Mouse (Mus musculus) lung, adult 2 months (tissue): Measurements from ENCODE around the gene Gm45234. TPM values are rescaled to one million over a fixed set of nuclear protein-coding genes. Genes with fewer than 3 reads are reported as not detected.

Experiments
- DNase-seq: peaks from one replicate; pipeline ENCODE4 v3.0.0; 2022
- H3K4me1 ChIP-seq: fragments of 200-500 bp; 2 replicates; pipeline ENCODE4 v1.6.1; 2011; ENCODE audit warnings: low read length; ENCODE audit not compliant: control insufficient read depth, insufficient read depth
- H3K4me3 ChIP-seq: fragments of 200-500 bp; replicated peaks from 2 replicates; pipeline ENCODE3; 2011; ENCODE audit warnings: low read depth, mild to moderate bottlenecking, control low read depth, low read length; ENCODE audit errors: extremely low read depth
- CTCF ChIP-seq: fragments of 200-500 bp; IDR thresholded peaks from 2 replicates; pipeline ENCODE4 v1.5.1; 2011; ENCODE audit warnings: mild to moderate bottlenecking, low read length, control low read depth; ENCODE audit not compliant: insufficient read depth
- POLR2A ChIP-seq: fragments of 200-500 bp; IDR thresholded peaks from 2 replicates; pipeline ENCODE4 v1.6.1; 2011; ENCODE audit warnings: low read depth, mild to moderate bottlenecking, control low read depth, low read length, borderline replicate concordance; ENCODE audit errors: extremely low read depth
- WGBS: fragments of 180-500 bp; shearing (Covaris S2); methylation state at CpG from one replicate; pipeline ENCODE4 v1.1.7; 2018; 5-methylcytosine and 5-hydroxymethylcytosine counted together
- polyA plus RNA-seq: library from polyadenylated mRNA; depleted of rRNA; stranded (reverse); fragments of >200 nt; gene quantifications from 2 replicates; pipeline ENCODE4 v1.2.3, GENCODE M21; 2012; rRNA removed

Gm45234 gene
- polyA plus RNA-seq, 1 experiment: 0.08 TPM

DNA sequence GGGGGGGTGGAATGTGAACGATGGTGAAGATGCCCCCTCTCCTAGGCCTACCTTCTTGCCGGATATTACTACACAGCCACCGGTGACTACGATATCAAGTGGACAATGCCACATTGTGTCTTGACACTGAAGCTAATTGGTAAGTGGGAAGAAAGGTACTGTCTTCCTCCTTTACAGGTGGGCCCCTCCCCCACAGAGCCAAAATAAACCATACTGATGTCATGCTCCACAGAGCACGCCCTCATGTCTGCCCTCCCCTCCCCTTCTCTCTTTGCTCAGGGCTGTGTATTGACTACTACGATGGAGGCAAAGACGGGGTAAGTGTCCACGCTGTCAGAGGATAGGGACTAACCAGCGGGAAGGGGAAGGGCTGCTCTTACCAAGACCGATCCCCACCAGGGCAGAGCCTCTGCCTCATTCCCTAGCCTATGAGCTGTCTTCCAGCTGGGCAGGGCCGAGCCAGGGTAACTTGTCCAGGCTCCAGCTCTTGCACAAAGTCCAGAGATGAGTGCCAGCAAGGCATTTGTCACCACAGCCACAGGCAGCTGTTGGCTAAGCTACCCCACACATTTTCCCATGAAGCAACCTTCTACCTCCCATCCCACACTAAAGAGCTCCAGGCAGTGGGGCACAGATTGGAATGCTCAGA, 55.7 kb downstream of the Gm45234 start:
- Histone ChIP-seq H3K4me3 (no peak overlapping the region), H3K4me1 (no peaks in the 10 kb centered on the region)
- TF ChIP-seq CTCF: no peak
- TF ChIP-seq POLR2A: no peak
- peak; percentile 40 for DNase-seq
- WGBS: 63% methylated on average over 11 of the region's 11 CpGs

DNA sequence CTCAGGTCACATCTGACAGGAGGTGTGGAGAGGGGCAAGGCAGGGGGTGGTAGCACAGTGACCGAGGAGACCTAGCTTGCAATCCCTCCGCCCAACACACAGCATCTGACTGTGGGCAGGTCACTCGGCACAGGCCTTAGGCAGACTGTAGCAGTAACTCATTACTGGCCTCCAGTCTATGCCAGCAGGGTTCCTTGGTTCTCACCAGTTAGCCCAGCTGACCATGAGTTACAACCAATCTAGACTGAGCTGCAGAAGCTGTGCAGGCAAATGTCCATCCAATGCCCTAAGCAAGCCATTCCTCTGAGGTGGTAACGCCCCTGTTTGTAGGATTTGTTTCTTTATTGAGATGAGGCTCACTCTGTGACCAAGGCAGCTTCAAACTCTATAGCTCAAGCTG, 56.5 kb downstream of the Gm45234 start:
- 89% methylated on average over 4 of the region's 4 CpGs for WGBS
- DNase-seq: no peak
- no peak for TF ChIP-seq POLR2A
- TF ChIP-seq CTCF: no peak
- Histone ChIP-seq H3K4me3 (no peak overlapping the region), H3K4me1 (peaks cover 4% of the 10 kb centered on the region)

DNA sequence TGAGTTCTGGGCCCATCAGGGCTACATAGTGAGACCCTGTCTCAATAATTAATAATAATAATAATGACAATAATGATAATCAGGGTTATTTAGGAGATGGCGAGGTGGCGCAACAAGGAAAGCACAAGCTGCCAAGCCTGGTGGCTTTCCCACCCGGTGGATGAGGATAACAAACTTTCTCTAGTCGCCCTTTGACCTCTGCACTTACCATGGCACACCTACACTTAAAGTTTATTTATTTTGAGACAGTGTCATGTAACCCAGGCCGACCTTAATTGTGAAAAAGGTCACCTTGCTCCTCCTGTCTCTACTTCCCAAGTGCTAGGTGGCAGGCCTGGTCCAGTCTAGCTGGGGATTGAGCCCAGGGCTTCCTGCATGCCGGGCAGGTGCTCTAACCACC, 57.1 kb downstream of the Gm45234 start:
- DNase-seq: no peak
- Histone ChIP-seq H3K4me1 (peaks cover 10% of the 10 kb centered on the region), H3K4me3 (no peak overlapping the region)
- TF ChIP-seq POLR2A (no peak), CTCF (no peak)
- 75% methylated on average over 6 of the region's 6 CpGs for WGBS

DNA sequence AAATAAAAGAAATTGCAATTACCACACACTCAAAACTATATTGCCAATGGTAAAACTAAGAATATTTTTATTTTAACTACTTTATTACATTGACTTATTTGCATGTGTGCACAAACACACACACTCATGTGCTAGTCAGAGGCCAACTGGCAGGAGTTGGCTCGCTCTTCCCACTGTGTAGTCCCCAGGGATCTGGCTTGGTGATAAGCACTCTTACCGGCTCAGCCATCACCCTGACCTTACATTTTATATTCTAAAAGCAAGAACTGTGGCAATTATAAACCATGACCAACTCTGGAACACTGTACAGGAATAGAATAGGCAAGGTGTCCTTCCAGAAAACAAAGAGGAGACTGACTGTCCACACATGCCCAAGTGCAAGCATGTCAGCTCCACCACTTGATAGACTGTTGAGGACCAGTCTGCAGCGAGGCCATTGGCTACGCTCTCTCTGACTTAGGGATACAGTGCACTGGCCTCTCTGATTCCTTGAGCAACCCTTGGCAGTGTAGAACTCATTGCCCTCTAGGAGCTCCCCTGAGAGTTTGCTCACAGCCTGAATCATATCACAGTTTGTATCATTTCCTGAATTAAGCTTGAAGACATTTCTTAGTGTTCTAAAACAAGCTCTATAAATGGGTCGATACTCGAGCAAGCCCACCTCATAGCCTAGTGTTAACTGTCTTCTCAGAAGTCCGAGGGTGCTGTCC, 59.2 kb downstream of the Gm45234 start:
- peaks cover 17% of the 10 kb centered on the region for H3K4me1 ChIP-seq
- 82% methylated on average over 7 of the region's 7 CpGs for WGBS
- TF ChIP-seq POLR2A (no peak), CTCF (no peak)

DNA sequence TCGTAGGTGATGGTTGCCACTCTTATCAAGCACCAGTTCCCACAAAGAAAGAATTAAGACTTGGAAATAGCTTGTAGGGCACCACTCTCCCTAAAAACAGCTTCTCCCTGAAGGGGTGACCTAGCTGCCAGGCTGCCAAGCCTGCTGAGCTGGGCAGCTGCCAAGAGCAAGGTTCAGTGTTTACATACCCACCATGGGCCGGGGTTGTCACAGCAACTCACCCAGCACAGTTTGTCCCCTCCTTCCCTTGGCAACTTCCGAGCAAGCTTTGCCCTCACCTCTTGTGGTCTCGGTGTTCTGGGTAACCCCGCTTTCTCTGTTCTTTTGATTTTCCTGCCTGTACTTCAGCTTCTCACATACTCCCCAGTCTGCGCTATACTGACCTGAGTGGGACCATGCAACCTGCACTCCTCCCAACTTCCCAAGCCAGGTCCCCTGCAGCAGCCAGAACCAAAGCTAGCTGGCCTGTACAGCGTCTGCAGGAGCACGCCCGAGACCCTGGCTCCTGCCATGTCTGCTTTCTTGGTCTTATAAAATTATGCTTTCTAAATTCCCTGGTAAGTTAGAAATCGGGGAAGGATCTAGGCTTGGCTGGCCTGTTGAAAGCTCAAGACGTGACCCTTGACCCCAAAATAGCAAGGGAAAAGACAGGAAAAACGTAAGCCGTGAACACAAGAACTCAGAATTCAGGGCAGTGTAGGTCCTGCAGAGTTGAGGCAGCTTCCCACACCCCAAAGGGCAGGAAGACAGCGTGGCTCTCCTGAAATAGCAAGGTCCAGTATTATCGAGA, 61.5 kb downstream of the Gm45234 start:
- TF ChIP-seq CTCF (no peak), POLR2A (no peak)
- WGBS: 41% methylated on average over 15 of the region's 15 CpGs
- peaks cover 17% of the 10 kb centered on the region for H3K4me1 ChIP-seq
- no peak overlapping the region for H3K4me3 ChIP-seq
- DNase-seq: peak; percentile 75

More for the DNA sequence above, 59.2 kb downstream of the Gm45234 start:
- H3K4me3 ChIP-seq: no peak overlapping the region
- DNase-seq: no peak

DNA sequence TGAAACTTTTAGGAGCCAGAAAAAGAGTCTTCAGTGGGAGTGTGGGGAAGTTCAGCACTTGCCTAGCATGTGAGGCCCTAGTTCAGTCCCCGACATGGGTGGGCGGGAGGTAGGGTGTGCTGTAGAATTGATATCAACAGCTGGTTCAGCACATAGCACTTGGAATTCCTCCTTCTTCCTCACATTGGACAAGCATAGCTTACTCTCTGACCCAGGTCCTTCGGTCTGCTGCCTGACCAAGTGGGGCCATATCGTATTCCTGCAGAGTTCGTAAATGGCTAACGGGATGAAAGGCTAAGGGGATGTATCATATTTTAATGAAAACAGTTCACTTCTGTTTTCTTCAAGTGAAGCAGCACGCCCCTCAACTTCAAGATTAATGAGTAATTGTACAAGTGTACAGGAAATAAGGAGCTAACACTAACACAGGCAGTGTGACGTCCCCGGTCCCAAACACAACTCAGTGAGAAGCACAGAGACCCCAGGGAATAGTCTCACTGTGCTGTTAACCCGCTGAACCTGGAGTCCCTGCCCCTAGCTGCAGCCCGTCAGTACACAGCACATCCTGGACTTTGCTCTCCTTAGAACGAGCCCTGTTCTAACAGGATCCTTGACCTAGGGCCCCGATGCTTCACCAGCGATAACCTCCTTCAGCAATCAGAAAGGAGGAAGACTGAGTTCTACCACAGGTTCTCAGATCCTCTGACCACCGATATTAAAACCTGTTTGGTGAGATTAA, 62.4 kb downstream of the Gm45234 start:
- 28% methylated on average over 15 of the region's 15 CpGs for WGBS
- Histone ChIP-seq H3K4me3 (no peak overlapping the region), H3K4me1 (peaks cover 17% of the 10 kb centered on the region)
- TF ChIP-seq POLR2A (no peak), CTCF (no peak)
- no peak for DNase-seq

DNA sequence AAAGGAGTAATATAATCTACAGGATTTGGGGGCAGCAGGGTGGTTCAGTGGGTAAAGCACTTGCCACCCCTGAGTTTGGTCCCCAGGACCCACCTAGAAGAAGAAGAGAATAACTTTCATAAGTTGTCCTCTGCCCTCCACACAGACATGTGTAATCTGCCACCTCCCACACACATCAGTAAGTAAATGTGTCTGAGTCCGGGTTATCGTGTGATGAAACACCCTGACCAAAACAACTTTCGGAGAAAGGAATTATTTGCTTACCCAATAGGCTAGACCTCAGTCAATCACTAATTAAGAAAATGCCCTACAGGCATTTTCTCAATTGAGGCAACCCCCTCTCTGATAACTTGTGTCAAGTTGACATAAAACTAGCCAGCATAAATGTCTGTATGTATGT, 65.3 kb downstream of the Gm45234 start:
- Histone ChIP-seq H3K4me3 (no peak overlapping the region), H3K4me1 (peaks cover 21% of the 10 kb centered on the region)
- 83% methylated on average over 3 of the region's 3 CpGs for WGBS
- no peak for TF ChIP-seq POLR2A
- no peak for TF ChIP-seq CTCF
- no peak for DNase-seq

Other genes starting within 250 kb of the Gm45234 start
- gene C1ra, start 243.6 kb downstream of the Gm45234 start, polyA plus RNA-seq: 47.2 and 58.0 TPM in 2 replicates
- gene C1s1, start 213.7 kb downstream of the Gm45234 start, polyA plus RNA-seq: 58.4 and 101 TPM in 2 replicates
- gene C1rb, start 185.7 kb downstream of the Gm45234 start, polyA plus RNA-seq: not detected in 2 replicates
- 0.06 TPM in 1 of 2 replicates, not detected in the other for gene C1s2, start 119.9 kb downstream of the Gm45234 start, polyA plus RNA-seq
- gene Lpcat3, start 93.0 kb downstream of the Gm45234 start, polyA plus RNA-seq: 83.3 and 112 TPM in 2 replicates
- gene Emg1, start 43.8 kb downstream of the Gm45234 start, polyA plus RNA-seq: 29.6 and 42.9 TPM in 2 replicates
- gene Phb2, start 43.7 kb downstream of the Gm45234 start, polyA plus RNA-seq: 64.7 and 74.4 TPM in 2 replicates
- gene Ptpn6, start 17.3 kb downstream of the Gm45234 start, polyA plus RNA-seq: 38.9 and 48.7 TPM in 2 replicates
- 222 and 226 TPM in 2 replicates for gene Grcc10, start 14.6 kb downstream of the Gm45234 start, polyA plus RNA-seq
- 52.0 and 64.6 TPM in 2 replicates for gene Atn1, start 503 bp upstream of the Gm45234 start, polyA plus RNA-seq
- 3.3 and 3.8 TPM in 2 replicates for gene Eno2, start 13.7 kb upstream of the Gm45234 start, polyA plus RNA-seq
- gene Lrrc23, start 23.7 kb upstream of the Gm45234 start, polyA plus RNA-seq: 26.2 and 35.8 TPM in 2 replicates
- 20.2 and 22.4 TPM in 2 replicates for gene Spsb2, start 52.6 kb upstream of the Gm45234 start, polyA plus RNA-seq
- 117 and 218 TPM in 2 replicates for gene Tpi1, start 58.3 kb upstream of the Gm45234 start, polyA plus RNA-seq
- gene Usp5, start 73.5 kb upstream of the Gm45234 start, polyA plus RNA-seq: 58.1 and 73.2 TPM in 2 replicates
- 3.5 and 6.7 TPM in 2 replicates for gene Cdca3, start 73.5 kb upstream of the Gm45234 start, polyA plus RNA-seq
- gene Gnb3, start 84.3 kb upstream of the Gm45234 start, polyA plus RNA-seq: 0.31 and 0.36 TPM in 2 replicates
- 34.9 and 42.1 TPM in 2 replicates for gene P3h3, start 101.7 kb upstream of the Gm45234 start, polyA plus RNA-seq
- 0.27 and 0.69 TPM in 2 replicates for gene Gpr162, start 108.0 kb upstream of the Gm45234 start, polyA plus RNA-seq
- gene Cd4, start 132.2 kb upstream of the Gm45234 start, polyA plus RNA-seq: 1.9 and 2.7 TPM in 2 replicates
- gene Lag3, start 155.7 kb upstream of the Gm45234 start, polyA plus RNA-seq: 1.4 and 1.9 TPM in 2 replicates
- gene Ptms, start 164.1 kb upstream of the Gm45234 start, polyA plus RNA-seq: 1,982 and 2,310 TPM in 2 replicates
- gene Mlf2, start 175.4 kb upstream of the Gm45234 start, polyA plus RNA-seq: 313 and 336 TPM in 2 replicates
- 178 and 213 TPM in 2 replicates for gene Cops7a, start 209.5 kb upstream of the Gm45234 start, polyA plus RNA-seq
- gene Pianp, start 240.7 kb upstream of the Gm45234 start, polyA plus RNA-seq: 1.4 and 2.2 TPM in 2 replicates